Mouse (Mus musculus) thymus, adult 18-20 months (tissue): ENCODE measurements around the gene Cmtm3.

Source experiments
- DNase-seq, 2 experiments: peaks; one replicate each; pipeline ENCODE4 v3.0.0; 2022; ENCODE audit warnings: mixed read lengths in 2 of 2

The Cmtm3 gene

GRCm38 (mm10) chr8:104386693-104387092 lies 47.5 kb downstream of the Cmtm3 start:
- no peak for DNase-seq

- DNase-seq: no peak
These were observed 48.3 kb downstream of the Cmtm3 start for GRCm38 (mm10) chr8:104387501-104387900.

- no peak for DNase-seq
These were observed 48.8 kb downstream of the Cmtm3 start for GRCm38 (mm10) chr8:104387980-104388379.

- DNase-seq: no peak
These were observed 51.0 kb downstream of the Cmtm3 start for GRCm38 (mm10) chr8:104390245-104390644.

- DNase-seq: no peak
These were observed 53.9 kb downstream of the Cmtm3 start for GRCm38 (mm10) chr8:104393139-104393538.

- DNase-seq: no peak
These were observed 54.6 kb downstream of the Cmtm3 start for GRCm38 (mm10) chr8:104393767-104394166.

- DNase-seq: peak; percentile 21 to 28
These were observed 55.8 kb downstream of the Cmtm3 start for GRCm38 (mm10) chr8:104394801-104395702.

GRCm38 (mm10) chr8:104395703-104396357 lies 56.6 kb downstream of the Cmtm3 start, which contains the start of gene Cmtm4:
TSS of gene Cmtm4 (minus strand) at chr8:104395807.
- peak; percentile 24 to 38 for DNase-seq
